Mouse (Mus musculus) limb, embryonic 12.5 days (tissue): ENCODE measurements at regions not wholly inside any gene's neighbourhood (a gene's known extent, or its start where the extent isn't known, plus 50 kb on each side); places are given as distances from the start of the nearest gene placed in this dataset.

Experiments used
- ATAC-seq: fragments of 200-750 bp; cut with Nextera tagmentation; 2 replicates; pipeline ENCODE4 v1.8.0; 2017; ENCODE audit warnings: low read depth, moderate TSS enrichment; ENCODE audit not compliant: insufficient number of reproducible peaks, insufficient read depth, low FRiP score, low TSS enrichment
- H3K27ac ChIP-seq: fragments of 300-500 bp; sonication (generic); 2 replicates; pipeline ENCODE4 v1.5.1; 2016; ENCODE audit warnings: mild to moderate bottlenecking, moderate library complexity
- H3K27me3 ChIP-seq: fragments of 300-500 bp; sonication (generic); 2 replicates; pipeline ENCODE4 v1.6.1; 2016; ENCODE audit warnings: mild to moderate bottlenecking, moderate library complexity
- H3K36me3 ChIP-seq: fragments of 300-500 bp; sonication (generic); 2 replicates; pipeline ENCODE4 v1.6.1; 2016; ENCODE audit warnings: mild to moderate bottlenecking, moderate library complexity
- H3K4me1 ChIP-seq: fragments of 300-500 bp; sonication (generic); replicated peaks from 2 replicates; pipeline ENCODE4 v1.6.1; 2016
- H3K4me2 ChIP-seq: fragments of 300-500 bp; sonication (generic); 2 replicates; pipeline ENCODE4 v1.6.1; 2016; ENCODE audit warnings: mild to moderate bottlenecking, moderate library complexity
- H3K4me3 ChIP-seq: fragments of 300-500 bp; sonication (generic); replicated peaks from 2 replicates; pipeline ENCODE4 v1.5.1; 2016; ENCODE audit warnings: mild to moderate bottlenecking
- H3K9ac ChIP-seq: fragments of 300-500 bp; sonication (generic); replicated peaks from 2 replicates; pipeline ENCODE4 v1.6.1; 2016; ENCODE audit warnings: mild to moderate bottlenecking, moderate library complexity
- H3K9me3 ChIP-seq: fragments of 300-500 bp; sonication (generic); 2 replicates; pipeline ENCODE4 v1.6.1; 2016; ENCODE audit warnings: mild to moderate bottlenecking, moderate library complexity
- WGBS: fragments of 180-500 bp; shearing (Covaris S2); methylation state at CpG from one replicate; pipeline ENCODE4 v1.1.7; 2016; 5-methylcytosine and 5-hydroxymethylcytosine counted together

GRCm38 (mm10) chr3:21739720-21740119 is 336.7 kb upstream of the Tbl1xr1 start:
- WGBS: 83% methylated on average over 4 of the region's 4 CpGs
- no peak overlapping the region for H3K4me3 ChIP-seq
- H3K27me3 ChIP-seq: no peaks in the 10 kb centered on the region
- no peak overlapping the region for H3K9ac ChIP-seq
- H3K9me3 ChIP-seq: no peaks in the 10 kb centered on the region; the same call in 1 of the 2 replicates
- H3K4me1 ChIP-seq: no peaks in the 10 kb centered on the region
- H3K4me2 ChIP-seq: no peak overlapping the region
- no peaks in the 10 kb centered on the region for H3K36me3 ChIP-seq
- H3K27ac ChIP-seq: no peak overlapping the region
- no peak for ATAC-seq

- WGBS: 83% methylated on average over 1 of the region's 1 CpGs
- Histone ChIP-seq H3K4me2 (no peak overlapping the region), H3K27me3 (no peaks in the 10 kb centered on the region), H3K9ac (no peak overlapping the region), H3K4me1 (no peaks in the 10 kb centered on the region), H3K36me3 (no peaks in the 10 kb centered on the region), H3K9me3 (no peaks in the 10 kb centered on the region), H3K27ac (no peak overlapping the region), H3K4me3 (no peak overlapping the region)
- no peak for ATAC-seq
Measured at GRCm38 (mm10) chr3:21744107-21744506, 332.3 kb upstream of the Tbl1xr1 start.

GRCm38 (mm10) chr3:21760516-21761218 is 315.8 kb upstream of the Tbl1xr1 start:
- Histone ChIP-seq H3K27ac (no peak overlapping the region), H3K4me2 (no peak overlapping the region), H3K27me3 (no peaks in the 10 kb centered on the region), H3K36me3 (no peaks in the 10 kb centered on the region), H3K4me1 (no peaks in the 10 kb centered on the region), H3K9ac (no peak overlapping the region), H3K4me3 (no peak overlapping the region), H3K9me3 (no peaks in the 10 kb centered on the region)
- 68% methylated on average over 2 of the region's 2 CpGs for WGBS
- ATAC-seq: no peak

- H3K9me3 ChIP-seq: no peaks in the 10 kb centered on the region
- H3K4me1 ChIP-seq: no peaks in the 10 kb centered on the region
- no peak overlapping the region for H3K4me3 ChIP-seq
- H3K4me2 ChIP-seq: no peak overlapping the region
- no peak overlapping the region for H3K27ac ChIP-seq
- H3K36me3 ChIP-seq: no peaks in the 10 kb centered on the region
- no peak overlapping the region for H3K9ac ChIP-seq
- ATAC-seq: no peak
- no peaks in the 10 kb centered on the region for H3K27me3 ChIP-seq
Measured at GRCm38 (mm10) chr3:21761219-21761600, 315.2 kb upstream of the Tbl1xr1 start.

DNA sequence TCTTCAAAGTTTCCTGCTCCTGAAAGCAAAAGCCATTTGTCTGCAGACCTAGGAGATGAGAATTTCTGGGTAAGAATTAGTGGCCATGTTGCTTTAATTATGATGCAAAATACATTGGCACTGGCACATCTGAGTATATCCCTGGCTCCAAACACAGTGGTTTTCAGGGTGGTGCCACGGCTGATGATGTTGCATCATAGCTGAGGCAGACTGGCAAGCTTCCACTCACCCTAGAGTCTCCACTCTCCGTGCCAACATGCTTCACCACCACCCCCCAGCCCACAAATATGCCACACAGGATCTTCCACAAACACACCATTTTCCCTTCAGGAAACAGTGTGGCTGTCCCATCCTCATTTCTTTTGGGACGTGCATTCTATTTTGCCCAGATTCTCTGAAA is 314.5 kb upstream of the Tbl1xr1 start:
- no peak overlapping the region for H3K27ac ChIP-seq
- H3K4me2 ChIP-seq: no peak overlapping the region
- no peaks in the 10 kb centered on the region for H3K4me1 ChIP-seq
- no peak overlapping the region for H3K9ac ChIP-seq
- 81% methylated on average over 3 of the region's 3 CpGs for WGBS
- no peaks in the 10 kb centered on the region for H3K9me3 ChIP-seq
- H3K36me3 ChIP-seq: no peaks in the 10 kb centered on the region
- ATAC-seq: no peak
- H3K4me3 ChIP-seq: no peak overlapping the region
- H3K27me3 ChIP-seq: no peaks in the 10 kb centered on the region

- Histone ChIP-seq H3K4me2 (no peak overlapping the region), H3K36me3 (no peaks in the 10 kb centered on the region)
- WGBS: 96% methylated on average over 1 of the region's 1 CpGs
Measured at GRCm38 (mm10) chr3:21768081-21768480, 308.4 kb upstream of the Tbl1xr1 start.

GRCm38 (mm10) chr3:21769920-21770547 is 306.4 kb upstream of the Tbl1xr1 start:
- Histone ChIP-seq H3K4me1 (0 out of 2 replicates have a peak, but pooled peaks cover 5% of the 10 kb centered on the region), H3K4me2 (no peak overlapping the region), H3K9ac (no peak overlapping the region), H3K27ac (no peak overlapping the region), H3K36me3 (no peaks in the 10 kb centered on the region), H3K27me3 (no peaks in the 10 kb centered on the region), H3K4me3 (no peak overlapping the region), H3K9me3 (no peaks in the 10 kb centered on the region)
- no peak for ATAC-seq
- WGBS: 56% methylated on average over 9 of the region's 9 CpGs

More at GRCm38 (mm10) chr3:21768081-21768480, 308.4 kb upstream of the Tbl1xr1 start:
- ATAC-seq: no peak
- H3K27me3 ChIP-seq: no peaks in the 10 kb centered on the region
- no peak overlapping the region for H3K27ac ChIP-seq
- H3K9me3 ChIP-seq: no peaks in the 10 kb centered on the region
- H3K4me3 ChIP-seq: no peak overlapping the region
- H3K9ac ChIP-seq: no peak overlapping the region
- 0 out of 2 replicates have a peak, but pooled peaks cover 5% of the 10 kb centered on the region for H3K4me1 ChIP-seq

DNA sequence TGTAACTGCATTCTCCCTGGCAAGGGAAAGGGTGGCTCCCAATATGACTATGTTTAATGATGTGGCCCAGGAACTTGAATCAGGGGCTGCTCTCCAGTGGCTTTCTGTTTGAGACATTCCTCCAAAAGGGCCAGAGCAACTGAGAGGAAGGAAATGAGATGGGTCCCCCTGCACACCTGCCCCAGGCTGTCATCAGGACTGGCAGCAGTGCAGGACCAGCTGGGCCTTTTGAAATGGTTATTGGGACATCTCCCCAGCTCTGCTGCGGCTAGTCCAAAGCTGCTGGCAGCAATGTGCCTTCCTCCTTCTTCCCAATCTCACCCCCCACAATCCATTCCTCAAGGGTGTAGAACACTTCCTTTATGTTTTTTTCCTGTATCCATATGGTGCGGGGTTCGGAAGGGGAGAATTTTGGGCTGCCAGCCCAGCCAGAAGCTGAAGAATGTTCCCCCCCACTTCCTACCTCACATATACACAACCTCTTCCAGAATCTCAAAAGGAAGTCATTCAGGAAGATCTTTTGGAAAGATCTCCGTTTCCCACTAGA is 304.6 kb upstream of the Tbl1xr1 start:
- Histone ChIP-seq H3K9ac (no peak overlapping the region), H3K27me3 (no peaks in the 10 kb centered on the region), H3K4me1 (0 out of 2 replicates have a peak, but pooled peaks cover 5% of the 10 kb centered on the region), H3K27ac (no peak overlapping the region), H3K4me3 (no peak overlapping the region), H3K36me3 (no peaks in the 10 kb centered on the region), H3K9me3 (no peaks in the 10 kb centered on the region), H3K4me2 (no peak overlapping the region)
- no peak for ATAC-seq
- WGBS: 92% methylated on average over 4 of the region's 4 CpGs

- Histone ChIP-seq H3K27me3 (no peaks in the 10 kb centered on the region), H3K4me2 (no peak overlapping the region), H3K27ac (no peak overlapping the region), H3K9me3 (no peaks in the 10 kb centered on the region), H3K4me1 (0 out of 2 replicates have a peak, but pooled peaks cover 5% of the 10 kb centered on the region), H3K4me3 (no peak overlapping the region), H3K36me3 (no peaks in the 10 kb centered on the region), H3K9ac (no peak overlapping the region)
- no peak for ATAC-seq
- 77% methylated on average over 4 of the region's 4 CpGs for WGBS
Measured at GRCm38 (mm10) chr3:21774172-21774842, 302.1 kb upstream of the Tbl1xr1 start.

- H3K36me3 ChIP-seq: no peaks in the 10 kb centered on the region
- H3K4me3 ChIP-seq: no peak overlapping the region
- H3K27me3 ChIP-seq: no peaks in the 10 kb centered on the region
- H3K4me1 ChIP-seq: no peaks in the 10 kb centered on the region
- no peaks in the 10 kb centered on the region for H3K9me3 ChIP-seq
- H3K27ac ChIP-seq: no peak overlapping the region
- H3K9ac ChIP-seq: no peak overlapping the region
- H3K4me2 ChIP-seq: no peak overlapping the region
- 80% methylated on average over 4 of the region's 4 CpGs for WGBS
- no peak for ATAC-seq
Measured at GRCm38 (mm10) chr3:21778789-21779188, 297.7 kb upstream of the Tbl1xr1 start.

DNA sequence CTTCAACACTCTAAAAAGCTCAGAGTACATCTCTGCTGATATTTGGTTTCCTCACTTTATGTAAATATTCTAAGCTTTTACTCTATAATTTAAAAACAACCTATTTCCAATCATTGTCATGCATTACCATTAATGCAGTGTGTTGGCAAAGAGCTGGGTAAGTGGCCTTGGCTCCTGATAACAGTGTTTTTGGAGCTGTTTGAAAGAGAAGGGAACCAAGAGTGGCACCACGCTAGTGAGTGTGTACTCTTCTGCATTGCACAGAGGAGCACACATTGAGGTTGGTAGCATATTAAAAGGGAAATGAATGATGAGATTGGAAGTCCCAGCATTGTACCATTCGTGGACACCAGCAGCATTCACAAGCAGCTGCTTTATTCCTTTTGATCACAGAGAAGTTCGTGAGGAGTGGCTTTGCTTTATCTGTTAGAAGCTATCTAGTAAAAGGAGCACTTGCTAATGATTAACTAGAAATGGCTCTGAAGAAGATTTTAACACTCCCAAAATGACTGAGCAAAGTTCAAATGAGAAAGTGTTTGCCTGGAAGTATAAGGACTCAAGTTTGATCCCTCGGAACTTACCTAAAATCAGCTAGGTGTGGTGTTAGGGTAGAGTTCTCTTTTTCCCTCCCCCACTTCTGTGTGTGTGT is 284.3 kb upstream of the Tbl1xr1 start:
- Histone ChIP-seq H3K4me3 (no peak overlapping the region), H3K27ac (no peak overlapping the region), H3K9ac (no peak overlapping the region), H3K36me3 (no peaks in the 10 kb centered on the region), H3K27me3 (no peaks in the 10 kb centered on the region), H3K4me1 (no peaks in the 10 kb centered on the region), H3K4me2 (no peak overlapping the region), H3K9me3 (no peaks in the 10 kb centered on the region)
- no peak for ATAC-seq
- 76% methylated on average over 4 of the region's 4 CpGs for WGBS
